32 mouse cellular contexts compared by ENCODE assay signal in the genomic region with DNA sequence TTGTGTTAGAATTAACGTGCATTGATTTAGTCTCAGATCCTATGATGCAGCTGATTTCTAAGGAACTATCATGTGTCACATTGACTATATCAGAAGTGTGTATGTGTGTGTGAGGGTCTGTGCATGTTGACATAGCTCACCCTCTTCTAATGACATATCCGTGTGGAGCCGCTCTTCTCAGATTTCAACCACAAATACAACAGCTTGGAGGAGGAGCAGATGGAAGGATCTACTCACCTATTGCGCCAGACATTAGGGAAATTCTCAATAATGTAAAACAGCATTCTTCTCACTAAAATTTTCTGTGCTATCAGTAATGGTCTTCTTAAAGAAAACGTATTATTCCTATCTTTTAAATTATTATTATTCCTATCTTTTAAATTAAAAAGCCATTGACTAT. TPM values are rescaled to one million over a fixed set of nuclear protein-coding genes. Genes with fewer than 3 reads are reported as not detected.
"Had no signal": no experiment of that assay in that cellular context is flagged by ENCODE, and none has a peak within 500 bp of the region (broad histone marks: within the 10 kb centered on the region; RNA-seq: fewer than 3 reads in every experiment).

No protein-coding gene starts in this region.

- ATAC-seq: hindbrain, postnatal 0 days; intestine, embryonic 16.5 days; liver, postnatal 0 days had no signal

- H3K4me1 ChIP-seq: heart, embryonic 13.5 days; heart, embryonic 15.5 days; hindbrain, embryonic 13.5 days; hindbrain, embryonic 15.5 days; kidney, embryonic 15.5 days; limb, embryonic 12.5 days; liver, embryonic 13.5 days; liver, embryonic 15.5 days had no signal

- H3K27me3 ChIP-seq: heart, embryonic 13.5 days; heart, embryonic 15.5 days; hindbrain, embryonic 13.5 days; hindbrain, embryonic 15.5 days; kidney, embryonic 15.5 days; limb, embryonic 12.5 days; liver, embryonic 13.5 days; liver, embryonic 15.5 days had no signal

- H3K27ac ChIP-seq: heart, embryonic 13.5 days; heart, embryonic 15.5 days; hindbrain, embryonic 13.5 days; hindbrain, embryonic 15.5 days; hindbrain, postnatal 0 days; kidney, embryonic 15.5 days; kidney, postnatal 0 days; left cerebral cortex, adult 2 months; limb, embryonic 10.5 days; limb, embryonic 12.5 days; liver, embryonic 13.5 days; liver, embryonic 15.5 days had no signal

- DNase-seq: gastrocnemius, postnatal 14 days; gastrocnemius, postnatal 36 days; heart, adult 18-20 months; heart, postnatal 14 days; heart, postnatal 36 days; kidney, adult 11 months; kidney, adult 2 months; kidney, adult 9 months; kidney, postnatal 14 days; kidney, postnatal 36 days; layer of hippocampus, adult 9-11 months; layer of hippocampus, postnatal 36 days; liver; liver, embryonic 13.5 days; liver, postnatal 0 days had no signal

- H3K9me3 ChIP-seq: heart, embryonic 13.5 days; heart, embryonic 15.5 days; hindbrain, embryonic 13.5 days; hindbrain, embryonic 15.5 days; kidney, embryonic 15.5 days; limb, embryonic 10.5 days; limb, embryonic 12.5 days; liver, embryonic 13.5 days; liver, embryonic 15.5 days had no signal

- H3K36me3 ChIP-seq: heart, embryonic 13.5 days; heart, embryonic 15.5 days; hindbrain, embryonic 13.5 days; hindbrain, embryonic 15.5 days; liver, embryonic 13.5 days; liver, embryonic 15.5 days had no signal

- H3K9ac ChIP-seq: heart, embryonic 13.5 days; heart, embryonic 15.5 days; hindbrain, embryonic 13.5 days; hindbrain, embryonic 15.5 days; kidney, embryonic 15.5 days; limb, embryonic 12.5 days; liver, embryonic 13.5 days; liver, embryonic 15.5 days; liver, postnatal 0 days had no signal

- H3K4me2 ChIP-seq: heart, embryonic 11.5 days; heart, embryonic 13.5 days; heart, embryonic 15.5 days; hindbrain, embryonic 13.5 days; hindbrain, embryonic 15.5 days; kidney, embryonic 15.5 days; limb, embryonic 12.5 days; liver, embryonic 11.5 days; liver, embryonic 13.5 days; liver, embryonic 15.5 days had no signal

- H3K4me3 ChIP-seq: heart, embryonic 13.5 days; heart, embryonic 15.5 days; hindbrain, embryonic 13.5 days; hindbrain, embryonic 15.5 days; kidney, embryonic 15.5 days; left cerebral cortex, adult 2 months; limb, embryonic 10.5 days; limb, embryonic 12.5 days; liver, embryonic 13.5 days; liver, embryonic 15.5 days had no signal

RNA-seq across cellular contexts. Expression of a gene that starts 6.9 kb away (rescaled TPM):
- polyA plus RNA-seq: gonadal fat pad, adult 2 months; heart, embryonic 13.5 days; heart, postnatal 0 days; large intestine, adult 2 months; liver, embryonic 15.5 days; liver, postnatal 0 days had no signal
